Mouse (Mus musculus) adrenal gland, postnatal 36 days (tissue): Measurements from ENCODE around the gene Fzd1. TPM values are rescaled to one million over a fixed set of nuclear protein-coding genes. Genes with fewer than 3 reads are reported as not detected.

Experiments
- DNase-seq, 2 experiments: peaks; one replicate each; pipeline ENCODE4 v3.0.0; 2021; ENCODE audit warnings: mixed read lengths in 1 of 2
- microRNA-seq: library from miRNA; unstranded; fragments of <30 nt; microRNA quantifications from one replicate; pipeline ENCODE4 v1.2.0, GENCODE M21; 2021
- total RNA-seq, 2 experiments: library from RNA; stranded (reverse); gene quantifications; 2 replicates each; pipeline ENCODE4 v1.2.3; 2021

Fzd1 gene
- total RNA-seq, 2 experiments from 2014 or later, result 16.8 to 21.6 TPM

- no peak for DNase-seq
Observed at GRCm38 (mm10) chr5:4754701-4755281, 3.0 kb downstream of the Fzd1 start.

- no peak for DNase-seq
Observed at GRCm38 (mm10) chr5:4753161-4753560, 4.7 kb downstream of the Fzd1 start.

GRCm38 (mm10) chr5:4742722-4743121, 15.1 kb downstream of the Fzd1 start:
- no peak for DNase-seq

- peak in 1 of 2 experiments; percentile 10 for DNase-seq
Observed at GRCm38 (mm10) chr5:4737013-4737412, 20.8 kb downstream of the Fzd1 start.

GRCm38 (mm10) chr5:4735461-4735860, 22.4 kb downstream of the Fzd1 start:
- no peak for DNase-seq

- no peak for DNase-seq
Observed at GRCm38 (mm10) chr5:4733239-4733638, 24.6 kb downstream of the Fzd1 start.

GRCm38 (mm10) chr5:4732241-4733229, 25.3 kb downstream of the Fzd1 start:
- no peak for DNase-seq

GRCm38 (mm10) chr5:4731743-4732215, 26.1 kb downstream of the Fzd1 start:
- no peak for DNase-seq

- DNase-seq, result no peak
Observed at GRCm38 (mm10) chr5:4731064-4731463, 26.8 kb downstream of the Fzd1 start.

Small RNAs within 50 kb of the gene (microRNA-seq; reads per million reads assigned to microRNA genes)
- not detected for gene Gm44483
